Mouse (Mus musculus): ENCODE results near the gene Tcp11. TPM values are rescaled to one million over a fixed set of nuclear protein-coding genes. Genes with fewer than 3 reads are reported as not detected.
A peak's percentile ranks its signal among the peaks of the same experiment; 100 is the strongest.

Gene Tcp11
- polyA plus RNA-seq (2015; fragmentation: Nextera tagmentation; extraction: Ambion mirVana) = 1.3 and 2.0 TPM in 2 replicates

GRCm38 (mm10) chr17:28080045-28080816 is at the start of gene Tcp11:
Tcp11 (minus strand) TSS chr17:28080639.
- peak; percentile 89 for DNase-seq (ENCODE audit: low spot score)

- no peak for DNase-seq (ENCODE audit: low spot score)
Measured at GRCm38 (mm10) chr17:28129796-28130195, 49.4 kb upstream of the Tcp11 start.

GRCm38 (mm10) chr17:28124368-28124767 is 43.9 kb upstream of the Tcp11 start:
- no peak for DNase-seq (ENCODE audit: low spot score)

GRCm38 (mm10) chr17:28123627-28124026 is 43.2 kb upstream of the Tcp11 start:
- no peak for DNase-seq (ENCODE audit: low spot score)

GRCm38 (mm10) chr17:28122949-28123348 is 42.5 kb upstream of the Tcp11 start:
- no peak for DNase-seq (ENCODE audit: low spot score)

GRCm38 (mm10) chr17:28120460-28120859 is 40.0 kb upstream of the Tcp11 start:
- no peak for DNase-seq (ENCODE audit: low spot score)

GRCm38 (mm10) chr17:28117451-28118209 is 37.2 kb upstream of the Tcp11 start:
- DNase-seq (ENCODE audit: low spot score) = peak; percentile 55

- DNase-seq (ENCODE audit: low spot score) = no peak
Measured at GRCm38 (mm10) chr17:28116335-28116734, 35.9 kb upstream of the Tcp11 start.

GRCm38 (mm10) chr17:28112266-28112665 is 31.8 kb upstream of the Tcp11 start:
- no peak for DNase-seq (ENCODE audit: low spot score)

- DNase-seq (ENCODE audit: low spot score) = no peak
Measured at GRCm38 (mm10) chr17:28107275-28107674, 26.8 kb upstream of the Tcp11 start.

GRCm38 (mm10) chr17:28106352-28106751 is 25.9 kb upstream of the Tcp11 start:
- DNase-seq (ENCODE audit: low spot score) = peak; percentile 48

GRCm38 (mm10) chr17:28104416-28104815 is 24.0 kb upstream of the Tcp11 start:
- no peak for DNase-seq (ENCODE audit: low spot score)

GRCm38 (mm10) chr17:28101902-28102319 is 21.5 kb upstream of the Tcp11 start:
- DNase-seq (ENCODE audit: low spot score) = no peak

- no peak for DNase-seq (ENCODE audit: low spot score)
Measured at GRCm38 (mm10) chr17:28101284-28101887, 20.9 kb upstream of the Tcp11 start.

GRCm38 (mm10) chr17:28100669-28101068 is 20.2 kb upstream of the Tcp11 start:
- DNase-seq (ENCODE audit: low spot score) = no peak

GRCm38 (mm10) chr17:28099086-28099485 is 18.6 kb upstream of the Tcp11 start:
- no peak for DNase-seq (ENCODE audit: low spot score)

GRCm38 (mm10) chr17:28097308-28097707 is 16.9 kb upstream of the Tcp11 start:
- no peak for DNase-seq (ENCODE audit: low spot score)

- DNase-seq (ENCODE audit: low spot score) = no peak
Measured at GRCm38 (mm10) chr17:28096418-28096817, 16.0 kb upstream of the Tcp11 start.

GRCm38 (mm10) chr17:28093837-28094236 is 13.4 kb upstream of the Tcp11 start:
- no peak for DNase-seq (ENCODE audit: low spot score)

- no peak for DNase-seq (ENCODE audit: low spot score)
Measured at GRCm38 (mm10) chr17:28092297-28092696, 11.9 kb upstream of the Tcp11 start.

GRCm38 (mm10) chr17:28088718-28089117 is 8.3 kb upstream of the Tcp11 start:
- no peak for DNase-seq (ENCODE audit: low spot score)

- no peak for DNase-seq (ENCODE audit: low spot score)
Measured at GRCm38 (mm10) chr17:28087430-28087829, 7.0 kb upstream of the Tcp11 start.
